Mouse (Mus musculus): Measurements from ENCODE around the gene Echdc3. TPM values are rescaled to one million over a fixed set of nuclear protein-coding genes. Genes with fewer than 3 reads are reported as not detected.

Echdc3 gene
- total RNA-seq, 2 experiments from 2014 or later = 6.1 to 7.4 TPM

DNA sequence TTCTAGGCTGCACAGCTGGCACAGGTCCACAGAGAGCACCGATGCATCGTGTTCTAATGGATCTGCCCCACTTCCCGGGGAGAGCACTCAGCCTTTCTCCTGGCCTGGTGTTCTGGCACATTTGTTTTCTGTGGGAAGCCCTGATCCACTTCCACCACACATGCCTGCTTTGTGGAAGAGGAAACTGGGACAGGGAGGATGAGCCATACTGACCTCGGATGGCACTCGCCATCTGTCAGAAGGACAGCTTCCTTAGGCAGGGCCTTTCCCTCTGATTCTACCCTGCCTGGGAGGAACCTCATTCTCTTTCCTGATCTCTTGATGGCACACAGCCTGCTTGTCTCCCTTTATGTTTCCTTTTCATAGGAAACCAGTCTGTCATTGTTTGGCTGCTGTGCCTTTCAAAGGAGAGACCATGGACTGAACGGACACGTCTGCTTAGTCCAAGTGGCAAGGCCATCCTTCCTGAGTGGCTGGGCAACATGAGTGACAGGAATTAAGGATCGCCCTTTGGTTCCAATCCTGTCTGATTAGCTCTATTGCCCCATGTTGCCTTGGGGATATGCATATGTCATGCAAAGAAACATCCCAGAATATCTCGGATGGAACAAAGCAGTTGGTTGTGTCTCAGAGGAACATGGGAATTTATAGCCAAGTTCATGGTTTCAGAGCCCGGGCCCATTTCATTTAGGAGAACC, 13.7 kb upstream of the Echdc3 start:
- DNase-seq = no peak

- DNase-seq = peak; percentile 41
Measured at GRCm38 (mm10) chr2:6220141-6220805, 7.4 kb upstream of the Echdc3 start.

- no peak for DNase-seq
Measured at GRCm38 (mm10) chr2:6212327-6212723, 508 bp downstream of the Echdc3 start.

DNA sequence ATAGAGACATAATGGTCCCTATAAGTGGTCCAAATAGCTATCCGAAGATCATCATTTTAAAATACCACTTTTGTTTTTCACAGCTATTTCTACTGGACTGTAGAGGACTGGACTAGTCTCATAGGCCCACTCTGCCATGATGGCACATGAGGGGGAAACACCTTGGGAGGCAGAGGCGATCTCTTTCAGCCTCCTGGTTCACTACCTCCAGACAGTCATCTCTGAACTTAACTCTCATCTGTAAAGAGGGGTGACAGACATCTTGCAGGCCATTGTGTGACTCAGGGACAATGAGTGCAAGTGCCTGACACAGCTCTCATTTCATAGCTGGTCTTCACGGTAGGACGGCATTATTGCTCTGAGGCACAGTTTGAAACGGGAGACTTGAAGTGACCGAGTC, 2.0 kb downstream of the Echdc3 start:
- no peak for DNase-seq

DNA sequence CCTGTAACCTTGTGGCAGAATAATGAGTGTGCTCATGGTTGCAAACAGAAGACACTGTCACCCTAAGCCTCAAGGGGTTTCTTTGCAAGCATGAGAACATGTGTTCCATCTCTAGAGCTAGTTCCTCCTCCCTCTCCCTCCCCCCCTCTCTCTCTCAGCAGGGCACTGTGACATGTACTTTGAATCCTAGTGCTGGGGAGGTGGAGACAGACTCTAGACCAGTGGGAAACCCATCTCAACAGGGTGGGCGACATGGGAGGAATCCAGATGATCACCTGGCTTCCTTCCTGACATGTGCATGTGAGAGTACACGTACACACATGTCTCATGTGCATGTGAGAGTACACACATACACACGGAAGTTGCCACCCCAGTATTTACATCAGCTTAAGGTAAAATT, 3.1 kb downstream of the Echdc3 start:
- no peak for DNase-seq

- no peak for DNase-seq
Measured at GRCm38 (mm10) chr2:6209116-6209515, 3.7 kb downstream of the Echdc3 start.

DNA sequence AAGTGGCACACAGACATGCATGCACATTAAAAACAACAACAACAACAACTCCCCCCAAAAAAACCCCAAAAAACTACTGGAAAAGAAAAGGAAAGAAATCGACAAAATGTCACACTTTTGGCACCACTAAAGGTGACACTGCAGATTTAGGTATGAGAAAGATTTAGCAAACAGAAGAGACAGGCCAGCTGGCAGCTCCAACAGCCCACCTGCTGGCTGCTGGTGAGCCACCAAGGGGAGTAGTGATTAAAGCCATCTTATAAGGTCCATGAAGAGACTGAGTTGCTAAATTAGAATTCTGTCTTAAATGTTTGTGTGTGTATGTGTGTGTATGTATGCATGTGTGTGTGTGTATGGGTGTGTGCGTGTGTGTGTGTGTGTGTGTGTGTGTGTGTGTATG, 5.1 kb downstream of the Echdc3 start:
- DNase-seq = no peak

GRCm38 (mm10) chr2:6196363-6196973, 16.4 kb downstream of the Echdc3 start:
- DNase-seq = no peak

- DNase-seq = no peak
Measured at GRCm38 (mm10) chr2:6195468-6196239, 17.2 kb downstream of the Echdc3 start.

GRCm38 (mm10) chr2:6194497-6194896, 18.3 kb downstream of the Echdc3 start:
- no peak for DNase-seq

GRCm38 (mm10) chr2:6193591-6193973, 19.3 kb downstream of the Echdc3 start:
- DNase-seq = no peak

GRCm38 (mm10) chr2:6192820-6193590, 19.8 kb downstream of the Echdc3 start:
- peak; percentile 16 for DNase-seq

DNA sequence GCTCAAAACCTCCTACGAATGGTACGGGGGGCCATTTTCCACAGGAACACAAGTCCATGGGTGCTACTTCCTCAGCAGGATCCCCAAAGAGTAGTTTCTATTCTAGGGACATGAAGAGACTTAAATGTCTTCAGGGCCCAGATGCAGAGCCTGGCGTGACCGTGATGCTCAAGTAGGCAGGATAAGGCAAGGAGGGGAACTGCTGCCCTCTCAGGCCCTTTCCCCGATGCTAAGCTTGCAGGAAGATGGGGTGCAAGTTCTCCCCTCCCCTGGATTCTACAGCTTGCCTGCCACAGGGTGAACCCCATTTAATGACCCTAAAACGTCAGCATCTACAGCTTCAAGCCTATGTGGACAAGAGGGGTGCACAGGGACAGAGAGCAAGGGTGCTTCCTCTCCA, 22.8 kb downstream of the Echdc3 start:
- no peak for DNase-seq

GRCm38 (mm10) chr2:6189675-6189998, 23.2 kb downstream of the Echdc3 start:
- no peak for DNase-seq

GRCm38 (mm10) chr2:6188891-6189674, 23.8 kb downstream of the Echdc3 start:
- DNase-seq = no peak

- no peak for DNase-seq
Measured at GRCm38 (mm10) chr2:6187418-6187817, 25.4 kb downstream of the Echdc3 start.

GRCm38 (mm10) chr2:6186913-6187312, 25.9 kb downstream of the Echdc3 start:
- DNase-seq = no peak

DNA sequence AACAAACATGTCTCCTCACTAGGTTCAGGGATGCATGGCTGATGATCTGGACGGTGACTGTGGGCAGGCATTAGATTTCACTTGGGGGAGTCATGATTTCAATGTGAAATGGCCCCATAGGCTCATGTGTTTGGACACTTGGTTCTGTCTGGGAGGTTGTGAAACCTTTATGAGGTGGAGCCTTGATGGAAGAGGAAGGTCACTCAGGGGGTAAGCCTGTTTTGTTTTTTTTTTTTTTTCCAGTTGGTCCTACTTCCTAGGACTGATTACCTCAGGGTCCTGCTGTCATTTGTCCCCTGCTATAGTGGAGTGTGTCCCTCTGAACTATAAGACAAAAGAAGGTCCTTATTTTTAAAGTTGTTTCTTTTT, 33.1 kb downstream of the Echdc3 start:
- DNase-seq = no peak

DNA sequence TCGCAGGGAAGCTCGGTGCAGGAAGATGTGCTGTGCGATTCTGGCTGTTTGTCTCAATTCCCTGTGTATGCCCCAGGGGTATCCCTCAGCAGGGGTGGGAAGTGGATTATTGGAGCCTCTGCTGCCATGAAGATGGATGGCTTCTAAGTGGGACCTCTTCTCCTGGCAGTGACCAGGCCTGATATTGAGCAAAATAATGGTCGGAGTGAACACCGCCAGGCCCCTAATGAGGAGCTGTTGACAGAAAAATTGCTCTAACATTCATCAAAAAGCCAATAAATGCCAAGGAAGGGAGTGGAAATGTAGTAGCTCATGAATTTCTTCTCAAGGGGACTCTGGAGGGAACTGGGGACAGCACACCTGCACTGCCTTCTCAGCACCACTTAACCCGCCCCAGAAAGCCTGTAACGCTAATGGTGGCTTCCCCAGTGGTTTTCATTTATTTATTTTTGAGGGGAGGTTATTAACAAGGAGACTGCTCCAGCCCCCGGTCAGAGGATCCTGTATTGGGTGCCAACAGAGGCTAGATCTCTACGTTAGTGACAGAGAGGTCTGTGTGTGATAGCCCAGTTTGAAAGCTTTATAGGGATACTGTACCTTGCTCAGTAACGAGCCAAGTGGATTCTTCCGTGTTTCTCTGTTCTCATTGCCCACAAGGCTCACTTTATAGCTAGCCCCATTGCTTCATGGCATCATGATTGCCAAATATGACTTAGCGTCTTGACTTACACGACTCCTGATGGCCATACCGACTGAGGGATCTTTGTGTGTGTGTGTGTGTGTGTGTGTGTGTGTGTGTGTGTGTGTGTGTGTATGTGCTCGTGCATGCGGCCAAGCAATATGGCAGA, 33.7 kb downstream of the Echdc3 start:
- no peak for DNase-seq

DNA sequence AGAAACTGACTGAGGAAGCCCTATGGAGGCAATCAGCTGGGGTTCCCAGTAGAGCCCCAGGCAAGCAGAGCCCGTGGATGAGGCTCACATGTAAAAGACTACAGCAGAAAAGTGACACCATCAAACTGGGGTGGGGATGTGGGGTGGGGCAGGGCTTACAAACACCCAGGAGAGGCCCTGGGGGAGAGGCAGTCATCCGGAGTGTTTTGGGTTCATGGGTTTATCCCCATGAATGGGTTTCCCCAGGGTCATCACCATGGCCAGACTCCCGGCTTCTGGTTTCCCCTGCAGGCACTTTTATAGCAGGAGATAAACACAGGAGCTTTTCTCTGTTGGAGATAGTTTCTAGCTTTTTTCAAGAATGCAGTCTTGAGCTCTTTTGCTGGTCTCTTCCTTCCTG, 39.8 kb downstream of the Echdc3 start:
- no peak for DNase-seq

All from gastrocnemius, postnatal 25 days (tissue).